Mouse (Mus musculus) cerebellum, adult 2 months (tissue): ENCODE data around the gene Zbtb20.

Source experiments
- CTCF ChIP-seq: fragments of 200-500 bp; IDR thresholded peaks from 2 replicates; pipeline ENCODE4 v1.5.1; 2011; ENCODE audit warnings: low read depth, mild to moderate bottlenecking, control low read depth, low read length, moderate library complexity, borderline replicate concordance; ENCODE audit not compliant: insufficient read depth
- POLR2A ChIP-seq: fragments of 200-500 bp; IDR thresholded peaks from 2 replicates; pipeline ENCODE4 v1.6.1; 2011; ENCODE audit warnings: low read length, control low read depth, borderline replicate concordance; ENCODE audit not compliant: insufficient read depth

DNA sequence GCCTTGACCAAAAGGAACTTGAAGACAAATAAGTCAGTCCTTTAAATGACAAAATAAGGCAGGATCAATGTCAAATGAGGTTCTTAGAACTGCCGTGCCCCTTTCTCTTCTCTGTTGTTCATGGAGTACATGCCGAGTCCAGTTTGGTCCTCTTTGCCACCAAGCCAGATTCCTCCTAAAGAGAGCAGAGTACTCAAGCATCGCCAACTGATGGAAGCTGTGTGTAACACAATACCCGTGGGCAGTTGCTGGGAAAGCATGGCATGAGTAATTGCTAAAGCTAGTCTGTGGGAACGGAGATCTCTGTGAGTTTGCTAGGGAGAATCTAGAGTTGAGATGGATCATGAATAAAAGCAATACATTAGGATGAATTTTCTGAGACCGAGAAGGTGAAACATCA lies 206.3 kb downstream of the Zbtb20 start:
- TF ChIP-seq CTCF (no peak), POLR2A (no peak)
